Mouse (Mus musculus): Measurements from ENCODE around the gene Sptbn4.

Sptbn4 gene

DNA sequence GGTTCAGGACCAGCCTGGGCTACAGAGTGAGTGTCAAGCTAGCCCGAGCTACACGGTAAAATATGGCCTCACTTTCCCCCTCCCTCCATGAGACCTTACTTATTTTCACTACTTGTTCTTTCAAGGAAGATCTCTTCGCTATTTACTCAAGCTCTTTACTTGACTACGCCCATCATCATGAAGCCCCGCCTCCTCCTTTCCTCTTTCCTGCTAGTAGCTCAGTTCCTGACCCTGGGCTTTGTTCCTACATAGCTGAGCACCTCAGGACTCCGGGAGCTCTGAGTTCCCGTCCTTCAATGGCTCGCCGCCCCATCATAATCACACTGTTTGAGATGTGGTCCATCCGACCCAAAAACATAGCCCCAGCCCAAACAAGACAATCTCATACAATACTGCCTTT, 14.1 kb downstream of the Sptbn4 start:
- DNase-seq (ENCODE audit: low read depth, low spot score), result peak; percentile 96

DNA sequence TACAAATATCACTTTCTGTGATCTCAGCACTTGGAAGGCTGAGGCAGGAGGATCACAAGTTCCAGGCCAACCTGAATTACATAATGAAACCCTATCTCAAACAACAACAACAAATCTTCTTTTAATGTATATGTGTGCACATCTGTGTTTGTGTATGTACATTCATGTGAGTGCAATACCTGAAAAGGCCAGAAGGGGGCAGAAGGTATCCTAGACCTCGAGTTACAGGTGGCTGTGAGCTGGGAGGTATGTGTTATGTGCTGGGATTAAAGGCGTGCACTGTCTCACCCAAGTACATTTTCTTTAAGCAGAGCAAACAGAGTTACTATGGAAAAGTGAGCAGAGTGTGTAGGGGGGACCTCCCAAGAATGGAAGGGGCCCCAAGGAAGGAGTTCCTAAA, 18.4 kb downstream of the Sptbn4 start:
- DNase-seq (ENCODE audit: low read depth, low spot score), result peak; percentile 80

DNA sequence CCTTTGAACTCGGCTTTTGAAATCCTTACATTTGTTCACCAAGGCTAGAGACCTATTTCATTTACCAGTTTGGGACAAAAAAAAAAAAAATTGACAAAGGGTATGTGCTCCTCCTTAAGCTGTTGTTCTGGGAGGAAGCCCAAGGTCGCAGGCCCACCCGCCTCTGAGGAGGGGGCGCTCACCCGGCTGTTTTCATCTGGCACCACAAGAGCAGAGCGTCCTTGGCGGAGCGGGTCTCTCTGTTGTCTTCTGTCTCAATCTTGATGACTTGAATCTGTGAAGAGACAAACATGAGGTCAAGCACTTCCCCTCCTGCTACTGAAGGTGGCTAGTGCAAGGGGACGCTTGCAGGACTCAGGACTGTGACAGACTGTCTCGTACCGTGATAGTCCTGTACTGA, 19.5 kb downstream of the Sptbn4 start:
- DNase-seq (ENCODE audit: low read depth, low spot score), result no peak

DNA sequence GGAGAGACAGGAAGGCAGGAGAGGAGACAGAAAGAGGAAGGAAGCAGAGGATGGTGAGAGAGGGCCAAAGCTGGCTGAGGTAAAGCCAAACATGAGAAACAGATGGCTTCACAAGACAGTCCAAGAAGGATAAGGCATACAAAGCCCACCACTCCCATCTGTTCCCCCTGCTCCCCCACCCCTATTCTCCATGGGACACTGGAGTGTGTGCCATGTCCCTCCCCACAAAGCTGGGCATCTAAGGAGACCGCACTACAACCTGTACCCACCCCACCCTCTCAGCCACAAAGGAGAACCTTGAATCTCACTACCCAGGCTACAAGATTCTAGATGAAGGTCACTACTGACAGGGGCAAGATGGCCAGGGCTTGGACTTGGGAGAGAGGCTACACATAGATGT, 20.1 kb downstream of the Sptbn4 start:
- DNase-seq (ENCODE audit: low read depth, low spot score), result no peak

DNA sequence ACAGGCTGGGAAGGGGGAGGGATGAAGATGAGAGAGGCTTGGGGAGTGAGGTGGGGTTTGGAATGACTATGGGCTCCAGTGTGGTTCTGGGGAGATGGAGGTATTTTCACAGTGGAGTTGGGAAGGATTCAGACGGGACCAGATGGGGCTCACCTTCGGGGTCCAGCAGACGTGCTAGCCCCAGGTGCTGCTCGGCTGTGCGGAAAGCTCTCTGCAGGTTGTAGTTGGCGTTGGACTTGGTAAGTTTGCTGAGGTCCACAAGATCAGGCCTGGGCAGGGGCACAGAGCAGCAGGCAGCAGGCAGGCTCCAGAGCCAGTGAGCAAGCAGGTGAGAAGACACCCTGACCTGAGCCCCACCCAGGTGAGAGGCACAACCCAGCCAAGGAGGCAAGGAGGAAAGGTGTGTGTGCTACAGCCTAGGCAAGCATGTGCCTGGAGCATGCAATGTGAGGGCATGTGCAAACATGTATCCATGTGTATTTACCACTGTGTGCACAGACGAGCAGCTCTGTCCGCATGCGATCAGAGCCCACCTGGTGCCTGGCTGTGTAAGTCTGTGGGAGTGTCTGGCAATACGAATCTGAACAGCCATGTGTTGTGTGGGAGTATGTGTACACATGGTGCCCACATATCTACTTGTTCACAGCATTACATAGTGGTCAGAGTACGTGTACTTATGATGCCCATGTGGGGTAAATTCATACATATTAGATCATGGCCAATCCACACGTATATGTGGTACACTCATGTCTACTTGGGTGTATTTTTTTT, 23.7 kb downstream of the Sptbn4 start:
- DNase-seq (ENCODE audit: low read depth, low spot score), result no peak

DNA sequence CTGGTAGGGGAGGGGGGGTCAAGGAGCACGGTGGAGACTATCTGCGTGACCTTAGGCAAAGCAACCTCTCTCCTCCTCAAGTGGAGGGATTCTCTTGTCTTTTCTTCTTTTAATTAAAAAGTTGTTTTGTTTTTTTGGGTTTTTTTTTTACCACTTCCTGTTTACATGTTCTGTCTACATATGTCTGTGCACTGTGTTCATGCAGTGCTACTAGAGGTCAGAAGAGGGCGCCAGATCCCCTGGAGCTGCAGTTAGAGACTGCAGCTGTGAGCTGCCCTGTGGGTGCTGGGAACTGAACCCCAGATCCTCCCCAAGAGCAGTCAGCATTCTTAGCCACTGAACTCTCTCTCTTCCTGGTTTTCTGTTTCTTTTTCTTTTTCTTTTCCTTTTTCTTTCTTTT, 28.4 kb downstream of the Sptbn4 start:
- peak; percentile 79 for DNase-seq (ENCODE audit: low read depth, low spot score)

DNA sequence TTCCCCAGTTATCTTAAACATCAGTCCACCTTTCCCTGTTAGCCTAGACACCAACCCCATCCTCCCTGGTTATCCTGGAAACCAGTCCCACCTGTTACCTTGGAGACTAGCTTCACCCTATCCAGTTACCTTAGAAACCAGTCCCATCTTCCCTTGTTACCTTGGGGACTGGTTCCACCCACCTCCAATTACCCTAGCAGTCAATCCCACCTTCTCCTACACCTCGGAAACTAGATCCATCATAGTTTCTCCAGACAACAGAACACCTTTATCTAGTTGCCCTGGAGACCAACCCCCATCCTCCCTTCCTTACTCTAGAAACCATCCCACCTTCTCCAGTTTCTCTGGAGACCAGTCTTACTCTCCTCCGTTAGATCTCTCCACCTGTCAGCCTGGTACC, 30.3 kb downstream of the Sptbn4 start:
- DNase-seq (ENCODE audit: low read depth, low spot score), result no peak

DNA sequence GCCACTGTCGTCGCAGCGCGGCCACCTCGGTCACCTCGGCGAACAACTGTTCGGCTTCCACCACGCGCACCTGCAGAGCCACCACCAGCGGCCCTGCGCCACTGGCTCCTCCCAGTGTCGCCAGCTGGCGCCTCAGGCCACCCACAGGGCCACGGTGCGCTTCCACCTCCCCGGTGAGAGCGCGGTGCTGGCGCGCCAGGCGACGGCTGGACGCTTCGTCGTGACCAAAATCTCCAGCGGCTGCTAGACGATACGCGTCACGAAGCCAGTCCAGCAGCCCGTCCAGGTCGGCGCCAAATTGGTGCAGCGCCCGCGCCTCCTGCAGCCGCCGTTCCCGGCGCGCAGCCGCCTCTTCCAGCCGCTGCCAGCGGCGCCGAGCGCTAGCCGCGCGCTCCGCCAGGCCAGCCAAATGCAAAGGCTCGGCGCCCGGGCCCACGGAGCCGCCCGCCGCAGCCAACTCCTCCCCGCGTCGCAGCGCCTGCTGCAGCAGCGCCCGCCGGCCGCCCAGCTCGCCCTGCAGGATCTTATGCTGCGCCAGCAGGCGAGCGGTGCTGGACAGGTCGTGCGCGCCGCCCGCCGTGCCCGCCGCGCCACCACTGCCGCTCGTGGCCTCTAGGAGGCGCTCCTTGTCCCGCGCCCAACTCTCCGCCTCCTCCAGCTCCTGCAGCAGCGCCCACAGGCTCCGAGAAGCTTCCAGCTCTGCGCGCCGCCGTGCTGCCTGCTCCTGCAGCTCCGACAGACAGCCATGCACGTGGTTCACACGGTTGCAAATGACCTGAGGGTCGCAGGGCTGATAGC, 38.9 kb downstream of the Sptbn4 start:
- peak; percentile 86 for DNase-seq (ENCODE audit: low read depth, low spot score)

DNA sequence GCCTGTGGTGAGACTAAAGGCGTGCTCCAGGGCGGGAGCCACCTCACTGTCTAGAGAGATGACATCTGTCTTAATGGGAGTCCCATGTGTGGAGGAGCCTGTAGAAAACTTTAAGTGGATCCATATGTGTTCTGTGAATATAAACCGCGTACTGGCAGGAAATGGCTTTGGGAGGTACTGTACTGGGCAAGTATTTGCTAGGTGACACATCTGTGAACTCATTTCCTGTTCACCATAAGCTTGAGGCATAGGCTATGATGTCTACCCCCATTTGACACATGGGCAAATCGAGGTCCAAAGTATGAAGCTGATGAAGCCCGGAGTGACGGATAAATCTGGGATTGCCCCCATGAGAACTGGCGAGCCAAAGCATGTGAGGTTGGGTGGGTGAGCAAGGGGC, 39.7 kb downstream of the Sptbn4 start:
- peak; percentile 31 for DNase-seq (ENCODE audit: low read depth, low spot score)

DNA sequence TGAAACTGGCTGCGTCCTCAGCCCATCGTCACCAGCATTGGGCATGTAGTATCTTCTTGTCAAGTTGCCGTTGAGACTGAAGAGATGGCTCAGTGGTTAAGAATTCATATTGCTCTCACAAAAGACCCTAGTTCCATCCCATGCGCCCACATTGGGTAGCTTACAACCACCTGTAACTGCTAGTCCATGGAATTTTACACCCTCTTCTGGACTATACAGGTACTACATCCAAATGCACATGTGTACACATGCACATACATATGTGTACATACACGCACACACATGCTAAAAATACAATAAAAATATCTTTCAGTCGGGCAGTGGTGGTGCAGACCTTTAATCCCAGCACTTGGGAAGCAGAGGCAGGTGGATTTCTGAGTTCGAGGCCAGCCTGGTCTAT, 41.0 kb downstream of the Sptbn4 start:
- peak; percentile 85 for DNase-seq (ENCODE audit: low read depth, low spot score)

DNA sequence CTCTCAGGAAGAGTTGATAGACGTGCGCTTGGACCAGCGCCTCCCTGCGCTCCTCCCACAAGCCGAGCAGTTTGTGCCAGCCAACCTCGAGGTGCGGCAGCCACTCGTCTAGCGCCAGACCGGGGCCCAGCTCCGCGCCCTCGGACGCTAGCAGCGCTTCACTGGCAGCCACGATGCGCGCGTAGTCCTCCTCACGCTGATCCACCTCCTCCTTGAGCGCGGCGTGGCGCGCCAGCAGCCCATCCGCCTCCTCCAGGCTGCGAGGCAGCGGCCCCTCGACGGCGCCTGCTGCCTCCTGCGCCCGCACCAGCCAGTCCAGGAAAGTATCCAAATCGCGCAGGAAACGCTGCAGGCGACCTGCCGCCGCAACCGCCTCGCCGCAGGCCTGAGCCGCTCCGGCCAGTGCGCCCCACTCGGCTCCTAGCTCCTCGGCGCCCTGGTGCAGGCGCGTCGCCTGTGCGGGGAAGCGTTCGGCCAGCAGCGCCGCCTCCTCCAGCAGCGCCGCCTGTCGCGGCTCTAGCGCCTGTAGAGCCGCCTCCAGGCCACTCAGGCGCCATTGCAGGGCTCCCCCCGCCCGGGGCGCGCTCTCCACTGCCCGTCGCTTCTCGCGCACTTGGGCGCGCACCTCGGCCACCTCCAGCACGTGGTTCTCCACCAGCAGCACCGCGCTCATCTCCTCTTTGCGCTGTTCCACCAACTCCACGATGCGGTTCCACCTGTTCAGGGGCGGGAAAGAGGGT, 43.1 kb downstream of the Sptbn4 start:
- DNase-seq (ENCODE audit: low read depth, low spot score), result peak; percentile 86

DNA sequence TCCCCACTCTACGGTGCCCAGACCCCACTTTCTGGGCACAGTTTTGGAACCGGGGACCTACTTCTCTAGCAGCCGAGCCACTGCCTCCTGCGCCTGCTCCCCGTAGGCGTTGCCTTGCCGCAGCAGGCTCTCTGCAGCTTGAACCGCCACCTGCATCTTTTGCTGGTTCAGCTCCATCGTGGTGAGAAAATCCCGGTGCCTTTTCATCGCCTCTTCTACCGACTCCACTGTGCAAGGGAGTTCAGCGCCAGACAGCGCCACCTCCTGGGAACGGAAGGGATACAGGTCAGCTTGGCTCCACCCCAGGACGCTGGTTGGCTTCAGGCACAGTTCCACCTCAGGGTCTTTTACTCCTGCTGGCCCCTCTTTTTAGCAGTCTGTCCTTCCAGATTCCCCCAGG, 44.8 kb downstream of the Sptbn4 start:
- peak; percentile 90 for DNase-seq (ENCODE audit: low read depth, low spot score)

DNA sequence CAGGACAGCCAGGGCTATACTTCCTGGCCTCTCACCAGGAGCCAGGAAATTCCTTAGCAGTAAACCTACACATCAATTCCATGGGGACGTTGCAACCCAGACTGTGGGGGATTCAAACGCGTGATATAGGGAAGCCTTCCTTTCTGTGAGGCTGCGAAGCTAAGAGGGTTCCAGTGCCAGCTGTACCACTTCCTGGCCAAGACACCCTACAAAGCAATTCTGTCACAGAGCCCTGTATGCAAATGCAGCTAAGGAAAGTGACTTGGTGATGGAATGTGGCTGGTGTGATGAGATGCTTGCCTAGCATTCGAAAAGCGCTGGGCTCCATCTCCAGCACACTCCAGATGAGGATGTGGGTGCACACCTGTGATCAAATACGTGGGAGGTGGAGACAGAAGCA, 46.9 kb downstream of the Sptbn4 start:
- DNase-seq (ENCODE audit: low read depth, low spot score), result no peak

DNA sequence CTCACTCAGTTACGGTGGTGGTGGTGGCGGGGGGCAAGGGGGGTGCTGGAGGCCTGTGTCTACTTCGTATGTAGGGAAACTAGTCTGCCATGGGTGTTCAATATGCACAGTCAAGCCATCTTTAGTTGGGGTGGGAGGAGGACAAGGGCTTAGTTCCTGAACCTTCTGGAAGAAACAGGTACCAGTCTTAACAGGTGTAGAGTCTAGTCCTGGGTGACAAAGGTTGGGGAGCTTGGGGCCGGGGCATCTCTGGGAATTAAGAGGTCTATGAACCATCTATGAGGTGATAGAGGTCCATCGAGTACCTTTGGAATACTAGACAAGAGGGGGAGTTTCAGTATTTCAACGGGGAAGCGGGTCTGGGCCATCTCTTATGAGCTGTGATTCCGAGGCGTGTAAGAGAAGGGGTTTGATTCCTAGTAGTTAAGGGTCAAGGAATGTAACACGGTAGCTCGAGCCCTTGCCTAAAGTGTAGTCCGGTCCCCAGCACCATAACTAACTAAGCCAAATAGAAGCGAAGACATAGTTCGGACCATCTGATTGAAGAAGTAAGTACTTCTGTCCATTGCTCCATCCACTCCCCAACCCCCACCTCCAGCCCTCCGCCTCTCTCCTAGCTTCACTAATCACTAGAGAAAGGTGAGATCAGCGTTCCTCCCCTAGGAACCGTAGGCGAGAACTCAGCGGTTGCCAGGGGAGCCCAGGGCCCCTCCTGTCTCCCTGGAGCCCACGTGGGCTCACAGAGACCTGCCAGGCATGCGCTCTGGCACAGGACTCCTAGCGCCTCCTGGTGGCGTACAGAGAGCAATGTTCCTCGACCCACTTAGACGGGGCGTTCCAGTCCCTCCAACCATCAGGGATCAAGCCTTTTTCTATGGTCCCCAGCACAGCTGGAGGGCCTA, 50.2 kb downstream of the Sptbn4 start:
- peak; percentile 97 for DNase-seq (ENCODE audit: low read depth, low spot score)

DNA sequence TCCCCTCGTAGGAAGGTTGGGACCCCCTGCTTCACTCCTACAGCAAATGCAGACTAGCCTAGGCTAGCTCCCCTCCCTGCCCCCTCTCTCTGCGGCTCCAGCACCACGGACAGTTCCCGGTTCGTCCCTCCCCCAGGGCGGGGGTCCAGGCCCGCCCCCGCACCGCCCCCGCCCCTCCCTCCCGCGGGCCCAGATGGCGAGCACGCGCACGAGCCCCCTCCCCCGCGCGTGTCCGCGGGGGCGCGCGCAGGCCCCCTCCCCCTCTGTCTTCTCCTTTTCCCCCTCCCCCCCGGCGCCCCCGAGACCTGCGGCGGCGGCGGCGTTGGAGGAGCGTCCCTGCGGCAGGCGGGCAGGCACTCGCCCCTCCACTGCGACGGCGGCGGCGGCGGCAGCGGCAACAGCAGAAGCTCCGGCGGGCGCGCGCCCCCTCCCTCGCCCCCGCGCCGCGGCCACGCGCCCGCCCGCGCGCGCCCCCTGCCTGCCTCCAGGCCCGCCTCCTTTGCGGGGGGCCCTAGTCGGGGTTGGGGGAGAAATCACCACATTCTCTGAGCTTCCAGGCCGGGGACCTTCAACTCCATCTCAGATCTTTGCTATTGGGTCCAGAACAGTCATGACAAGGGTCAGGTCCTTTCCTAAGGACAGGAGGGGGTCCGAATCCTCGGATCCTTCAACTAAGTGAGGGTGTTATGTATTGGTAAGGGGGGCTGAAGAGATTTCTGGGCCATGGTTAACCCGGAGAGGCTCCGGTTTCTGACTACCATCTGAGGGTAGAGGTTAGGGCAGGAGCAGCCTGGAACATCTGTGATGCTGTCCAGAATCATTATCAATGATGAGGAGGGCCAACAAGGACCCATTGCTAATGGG, 51.1 kb downstream of the Sptbn4 start:
- peak; percentile 78 for DNase-seq (ENCODE audit: low read depth, low spot score)

DNA sequence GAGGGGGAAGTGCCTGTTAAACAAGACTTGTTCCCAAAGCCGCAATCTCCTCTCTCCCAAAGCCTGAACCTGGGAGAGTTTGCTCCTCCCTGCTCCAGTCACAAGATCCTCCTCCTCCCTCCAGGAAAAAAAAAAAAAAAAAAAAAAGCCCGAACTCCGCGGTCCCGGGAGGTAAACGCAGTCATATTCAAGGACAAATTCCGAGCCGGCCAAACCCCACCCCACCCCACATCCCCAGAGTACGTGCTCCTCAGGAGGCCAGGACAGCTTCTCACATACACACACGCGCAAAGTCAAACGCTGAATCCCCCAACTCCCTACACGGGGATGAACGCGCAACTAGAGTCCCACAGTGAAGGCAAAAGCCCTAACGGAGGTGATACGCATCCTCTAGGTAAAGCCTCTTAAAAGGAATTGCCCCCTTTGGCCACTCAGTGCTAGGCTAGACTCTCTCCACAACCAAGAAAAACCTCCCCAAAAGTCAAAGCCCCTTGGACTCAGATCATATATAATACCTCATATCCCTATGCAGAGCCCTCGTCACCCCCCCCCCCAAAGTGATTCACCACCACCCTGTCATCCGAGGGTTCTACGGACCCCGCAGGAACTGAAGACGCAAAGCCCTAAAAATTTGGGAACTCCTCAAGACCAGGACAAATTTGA, 51.8 kb downstream of the Sptbn4 start:
- DNase-seq (ENCODE audit: low read depth, low spot score), result peak; percentile 99

DNA sequence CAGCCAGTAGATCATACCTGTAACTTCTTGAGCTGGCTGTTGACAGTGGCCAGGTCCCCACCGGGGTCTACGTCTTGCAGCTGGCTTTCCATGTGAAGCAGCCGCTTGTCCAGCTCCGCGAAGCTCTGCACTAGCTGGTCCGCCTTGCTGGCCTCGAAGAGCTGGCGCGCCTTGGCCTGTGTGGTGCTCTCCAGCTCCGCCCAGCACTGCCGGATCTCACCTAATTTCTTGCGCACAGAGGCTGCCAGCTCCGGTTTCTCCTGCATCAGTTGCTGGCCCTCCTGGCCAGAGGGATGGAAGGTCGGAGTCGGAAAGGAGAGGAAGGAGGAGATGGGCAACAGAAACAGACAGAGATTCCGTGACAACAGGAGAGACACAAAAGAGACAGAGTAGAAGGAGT, 56.1 kb downstream of the Sptbn4 start:
- DNase-seq (ENCODE audit: low read depth, low spot score), result no peak

DNA sequence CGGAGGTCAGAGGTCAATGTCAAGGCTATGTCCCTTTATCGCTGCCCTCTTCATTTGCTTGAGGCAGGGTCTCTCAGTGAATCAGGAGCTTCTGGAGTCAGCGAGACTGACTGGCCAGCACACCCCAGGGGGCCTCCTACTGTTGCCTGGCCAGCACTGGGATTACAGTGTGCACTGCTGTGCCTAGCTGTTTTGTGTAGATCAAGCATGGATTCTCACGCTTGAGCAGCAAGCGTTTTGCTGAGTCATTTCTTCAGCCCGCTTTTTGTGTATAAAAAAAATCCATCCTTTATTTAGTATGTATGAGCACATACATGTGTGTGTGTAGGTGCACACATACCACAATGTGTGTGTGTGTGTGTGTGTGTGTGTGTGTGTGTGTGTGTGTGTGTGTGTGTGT, 58.3 kb downstream of the Sptbn4 start:
- DNase-seq (ENCODE audit: low read depth, low spot score), result peak; percentile 56

DNA sequence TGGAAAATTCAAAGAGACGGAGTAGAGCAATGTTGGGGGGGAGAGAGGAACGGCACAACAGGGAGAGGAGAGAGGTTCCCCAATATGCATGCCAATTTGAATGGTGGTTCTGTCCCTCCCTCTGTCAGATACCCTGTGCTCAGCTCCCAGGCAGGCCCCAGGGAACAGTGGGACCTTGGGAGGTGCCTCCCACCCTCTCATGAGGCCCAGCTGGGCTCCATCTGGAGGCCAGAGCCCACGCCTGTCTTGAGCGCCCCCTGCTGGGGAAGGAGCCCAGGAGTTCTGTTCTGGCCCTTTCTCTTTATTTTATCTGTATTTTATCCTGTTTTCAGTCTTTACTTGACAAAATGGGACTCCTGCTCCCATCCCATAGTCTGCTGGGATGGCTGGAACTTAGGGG, 62.8 kb downstream of the Sptbn4 start:
- peak; percentile 73 for DNase-seq (ENCODE audit: low read depth, low spot score)

DNA sequence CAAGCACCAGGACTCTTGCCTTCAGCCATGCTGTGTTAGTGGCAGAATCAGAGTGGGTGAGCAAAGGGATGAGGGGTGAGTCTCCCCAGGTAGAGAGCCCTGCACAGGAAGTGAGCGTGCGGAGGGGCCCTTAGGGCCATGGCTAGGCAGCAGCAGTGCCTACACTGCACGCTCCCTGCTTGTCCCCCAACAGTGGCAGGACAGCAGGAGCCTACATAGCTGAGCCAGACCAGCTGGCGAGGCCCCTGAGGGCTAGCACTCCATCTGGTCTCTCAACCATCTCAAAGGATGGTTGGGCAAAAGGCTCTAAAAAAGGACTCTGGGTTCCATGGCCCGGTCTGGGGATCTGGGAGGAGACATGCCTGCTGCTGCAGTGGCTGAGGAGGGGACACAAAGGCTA, 63.4 kb downstream of the Sptbn4 start:
- DNase-seq (ENCODE audit: low read depth, low spot score), result no peak

Measured in R1 (cell line).